Mouse (Mus musculus) hindbrain, embryonic 11.5 days (tissue): ENCODE data around the gene Trim54. TPM values are rescaled to one million over a fixed set of nuclear protein-coding genes. Genes with fewer than 3 reads are reported as not detected.
A peak's percentile ranks its signal among the peaks of the same experiment; 100 is the strongest.

ENCODE experiments used
- ATAC-seq: fragments of 200-750 bp; cut with Nextera tagmentation; 2 replicates; pipeline ENCODE4 v1.8.0; 2017; ENCODE audit warnings: mild to moderate bottlenecking, moderate TSS enrichment, moderate library complexity; ENCODE audit not compliant: low FRiP score
- DNase-seq: peaks from one replicate; pipeline ENCODE4 v3.0.0-alpha.2; 2015; ENCODE audit warnings: low spot score
- H3K27ac ChIP-seq: fragments of 300-500 bp; sonication (generic); 2 replicates; pipeline ENCODE4 v1.5.1; 2014; ENCODE audit warnings: mild to moderate bottlenecking, low read depth, low read length
- H3K27me3 ChIP-seq: fragments of 300-500 bp; sonication (generic); 2 replicates; pipeline ENCODE4 v1.6.1; 2014; ENCODE audit warnings: mild to moderate bottlenecking, low read length, moderate library complexity, mixed read lengths; ENCODE audit not compliant: control insufficient read depth, insufficient read depth
- H3K36me3 ChIP-seq: fragments of 300-500 bp; sonication (generic); 2 replicates; pipeline ENCODE4 v1.6.1; 2014; ENCODE audit warnings: mild to moderate bottlenecking, low read length, moderate library complexity, mixed read lengths; ENCODE audit not compliant: control insufficient read depth, insufficient read depth
- H3K4me1 ChIP-seq: fragments of 300-500 bp; sonication (generic); replicated peaks from 2 replicates; pipeline ENCODE4 v1.6.1; 2014; ENCODE audit warnings: low read length, mixed read lengths; ENCODE audit not compliant: control insufficient read depth, insufficient read depth
- H3K4me2 ChIP-seq: fragments of 300-500 bp; sonication (generic); replicated peaks from 2 replicates; pipeline ENCODE4 v1.6.1; 2014; ENCODE audit warnings: mild to moderate bottlenecking, low read depth, low read length
- H3K4me3 ChIP-seq: fragments of 300-500 bp; sonication (generic); 2 replicates; pipeline ENCODE4 v1.5.1; 2014; ENCODE audit warnings: low read depth, low read length
- H3K9ac ChIP-seq: fragments of 300-500 bp; sonication (generic); 2 replicates; pipeline ENCODE4 v1.6.1; 2014; ENCODE audit warnings: low read depth, low read length
- H3K9me3 ChIP-seq: fragments of 300-500 bp; sonication (generic); 2 replicates; pipeline ENCODE4 v1.6.1; 2016; ENCODE audit warnings: low read length; ENCODE audit not compliant: control insufficient read depth
- WGBS: fragments of 180-500 bp; shearing (Covaris S2); extraction: QIAGEN DNeasy Blood & Tissue Kit; methylation state at CpG from one replicate; pipeline ENCODE4 v1.1.7; 2014; 5-methylcytosine and 5-hydroxymethylcytosine counted together
- polyA plus RNA-seq: library from polyadenylated mRNA; unstranded; fragments of >200 nt; fragmentation: Nextera tagmentation; extraction: Ambion mirVana; gene quantifications from 2 replicates; pipeline ENCODE4 v1.2.1, GENCODE M21; 2014

Gene Trim54
- polyA plus RNA-seq, 1 experiment from 2014 or later, result not detected

- ATAC-seq (peak; percentile 92), DNase-seq (peak; percentile 83)
- Histone ChIP-seq H3K4me2 (peak within 1 kb of the TSS; percentile 71), H3K27me3 (no peaks in the 10 kb centered on the region), H3K9ac (peak within 1 kb of the TSS; percentile 79), H3K36me3 (peaks cover 5% of the 10 kb centered on the region; the same call in 1 of the 2 replicates), H3K9me3 (no peaks in the 10 kb centered on the region), H3K27ac (no peak within 1 kb of the TSS), H3K4me1 (peaks cover 3% of the 10 kb centered on the region; the same call in 1 of the 2 replicates), H3K4me3 (peak within 1 kb of the TSS; percentile 54)
- WGBS, result under 1% methylated on average over 19 of the region's 19 CpGs
Measured at GRCm38 (mm10) chr5:31154152-31154553, 37.6 kb downstream of the Trim54 start, which contains the start of gene Mpv17. Gene Mpv17, minus strand, starts transcription at chr5:31154251.

GRCm38 (mm10) chr5:31162462-31162861 lies 46.0 kb downstream of the Trim54 start:
- ATAC-seq (no peak), DNase-seq (no peak)
- Histone ChIP-seq H3K27me3 (no peaks in the 10 kb centered on the region), H3K9ac (no peak overlapping the region), H3K36me3 (peaks cover 19% of the 10 kb centered on the region; the same call in 1 of the 2 replicates), H3K4me3 (no peak overlapping the region), H3K27ac (no peak overlapping the region), H3K4me1 (no peaks in the 10 kb centered on the region), H3K4me2 (no peak overlapping the region), H3K9me3 (no peaks in the 10 kb centered on the region)

DNA sequence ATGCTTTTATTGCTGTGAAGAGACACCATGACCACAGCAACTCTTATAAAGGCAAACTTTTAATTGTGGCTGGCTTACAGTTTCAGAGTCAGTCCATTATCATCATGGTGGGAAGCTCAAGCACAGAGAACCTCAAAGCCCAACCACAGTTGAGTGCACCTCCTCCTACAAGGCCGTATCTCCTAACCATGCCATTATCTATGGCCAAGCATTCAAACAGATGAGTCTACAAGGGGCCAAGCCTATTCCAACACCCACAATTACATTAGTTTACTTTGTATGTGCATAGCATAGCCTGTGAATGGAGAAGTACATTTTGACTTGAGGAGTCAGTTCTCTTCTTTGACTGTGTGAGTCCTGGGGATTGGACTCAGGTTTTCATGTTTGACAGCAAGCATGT lies 48.4 kb downstream of the Trim54 start:
- Histone ChIP-seq H3K4me3 (no peak overlapping the region), H3K36me3 (peaks cover 18% of the 10 kb centered on the region), H3K9ac (no peak overlapping the region), H3K4me2 (no peak overlapping the region), H3K27me3 (no peaks in the 10 kb centered on the region), H3K9me3 (no peaks in the 10 kb centered on the region), H3K4me1 (no peaks in the 10 kb centered on the region), H3K27ac (no peak overlapping the region)
- WGBS, result 93% methylated on average over 1 of the region's 1 CpGs
- ATAC-seq (no peak), DNase-seq (no peak)

- Histone ChIP-seq H3K4me2 (no peak overlapping the region), H3K9me3 (no peaks in the 10 kb centered on the region), H3K4me1 (no peaks in the 10 kb centered on the region), H3K36me3 (peaks cover 24% of the 10 kb centered on the region), H3K27ac (no peak overlapping the region), H3K9ac (no peak overlapping the region), H3K4me3 (no peak overlapping the region), H3K27me3 (no peaks in the 10 kb centered on the region)
- no peak for ATAC-seq
- 90% methylated on average over 4 of the region's 4 CpGs for WGBS
- DNase-seq, result no peak
Measured at GRCm38 (mm10) chr5:31168630-31169029, 52.1 kb downstream of the Trim54 start.

DNA sequence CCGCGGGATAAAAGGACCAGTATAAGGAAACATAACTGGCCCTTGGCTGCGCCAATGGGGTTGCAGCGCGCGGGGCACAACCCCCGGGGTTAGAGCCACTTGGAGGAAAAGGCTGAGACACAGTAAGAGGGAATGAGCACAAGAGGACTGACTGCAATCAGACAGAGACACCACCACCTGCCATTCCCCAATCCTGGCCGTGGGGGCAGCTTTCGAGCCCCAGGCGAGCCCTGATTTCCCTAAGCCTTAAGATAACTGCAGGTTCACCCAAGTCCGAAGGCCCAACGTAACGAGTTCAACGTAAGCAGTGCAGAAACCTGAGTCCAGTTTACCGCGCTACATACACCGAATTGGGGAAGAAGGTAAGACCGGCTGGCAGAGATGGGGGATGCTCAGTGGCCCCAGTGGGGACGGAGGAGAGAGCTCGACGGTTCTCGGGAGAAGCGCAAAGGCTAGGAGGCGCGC lies 62.8 kb downstream of the Trim54 start:
- WGBS, result under 1% methylated on average over 25 of the region's 25 CpGs
- no peaks in the 10 kb centered on the region for H3K27me3 ChIP-seq
- no peaks in the 10 kb centered on the region for H3K9me3 ChIP-seq
- H3K4me1 ChIP-seq, result no peaks in the 10 kb centered on the region
- peak overlapping the region; percentile 91 for H3K4me2 ChIP-seq
- H3K36me3 ChIP-seq, result no peaks in the 10 kb centered on the region
- DNase-seq (no peak), ATAC-seq (peak; percentile 85; the same call in 1 of the 2 replicates)
- H3K9ac ChIP-seq, result peak overlapping the region; percentile 87
- H3K27ac ChIP-seq, result peak overlapping the region; percentile 96
- H3K4me3 ChIP-seq, result peak overlapping the region; percentile 74

DNA sequence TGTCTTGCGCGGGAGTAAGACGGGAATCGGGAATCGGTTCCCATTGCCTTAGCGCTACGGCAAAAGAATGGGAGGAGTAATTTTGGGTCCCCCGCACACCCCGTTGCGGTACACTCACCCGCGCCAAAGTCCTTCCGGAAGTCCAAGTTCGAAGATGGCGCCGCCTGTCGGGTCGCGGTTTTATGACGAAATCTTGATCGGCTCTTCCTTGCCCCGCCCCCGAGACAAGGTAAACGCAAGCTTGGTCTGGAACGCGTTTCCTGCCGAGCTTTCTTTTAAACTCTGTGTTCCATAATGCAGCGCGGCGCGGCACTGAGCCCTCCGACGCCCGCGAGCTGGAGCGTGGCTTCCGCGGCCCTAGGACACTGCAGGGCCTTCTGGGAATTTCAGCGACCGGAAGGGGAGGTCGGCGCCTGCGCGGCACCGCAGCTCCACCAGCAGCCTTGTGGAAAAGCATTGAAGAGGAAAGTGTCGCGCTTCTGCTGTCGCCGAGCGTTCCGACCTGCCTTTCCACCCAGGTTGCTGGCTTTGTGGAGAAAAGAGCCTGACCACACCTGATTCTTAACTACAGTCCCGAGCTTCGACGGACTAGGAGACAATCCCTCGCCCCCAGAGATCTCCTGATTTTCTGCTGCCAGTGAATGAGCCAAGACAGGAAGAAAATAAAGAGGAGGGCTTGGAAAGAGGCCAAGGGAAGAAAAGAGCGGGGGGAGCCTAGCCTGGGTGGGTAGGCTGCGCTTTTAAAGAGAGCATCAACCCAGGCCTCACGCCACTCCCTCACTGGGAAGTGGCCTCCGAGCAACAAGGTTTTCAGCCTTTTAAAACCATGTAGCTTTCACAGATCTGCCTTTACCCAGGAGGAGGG lies 63.5 kb downstream of the Trim54 start, which contains the start of the genes Gm29609 and Gtf3c2:
TSS of gene Gm29609 (minus strand) at position 146 of the 865 bp plus-strand sequence.
TSS of gene Gtf3c2 (minus strand) at position 379 of the 865 bp plus-strand sequence.
- no peaks in the 10 kb centered on the region for H3K36me3 ChIP-seq
- H3K27me3 ChIP-seq, result no peaks in the 10 kb centered on the region
- H3K27ac ChIP-seq, result peak within 1 kb of the TSS; percentile 96
- WGBS, result under 1% methylated on average over 59 of the region's 59 CpGs
- peak within 1 kb of the TSS; percentile 74 for H3K4me3 ChIP-seq
- no peaks in the 10 kb centered on the region for H3K9me3 ChIP-seq
- H3K9ac ChIP-seq, result peak within 1 kb of the TSS; percentile 87
- ATAC-seq, result peak; percentile 97
- H3K4me1 ChIP-seq, result no peaks in the 10 kb centered on the region
- peak within 1 kb of the TSS; percentile 91 for H3K4me2 ChIP-seq
- DNase-seq, result peak; percentile 95

DNA sequence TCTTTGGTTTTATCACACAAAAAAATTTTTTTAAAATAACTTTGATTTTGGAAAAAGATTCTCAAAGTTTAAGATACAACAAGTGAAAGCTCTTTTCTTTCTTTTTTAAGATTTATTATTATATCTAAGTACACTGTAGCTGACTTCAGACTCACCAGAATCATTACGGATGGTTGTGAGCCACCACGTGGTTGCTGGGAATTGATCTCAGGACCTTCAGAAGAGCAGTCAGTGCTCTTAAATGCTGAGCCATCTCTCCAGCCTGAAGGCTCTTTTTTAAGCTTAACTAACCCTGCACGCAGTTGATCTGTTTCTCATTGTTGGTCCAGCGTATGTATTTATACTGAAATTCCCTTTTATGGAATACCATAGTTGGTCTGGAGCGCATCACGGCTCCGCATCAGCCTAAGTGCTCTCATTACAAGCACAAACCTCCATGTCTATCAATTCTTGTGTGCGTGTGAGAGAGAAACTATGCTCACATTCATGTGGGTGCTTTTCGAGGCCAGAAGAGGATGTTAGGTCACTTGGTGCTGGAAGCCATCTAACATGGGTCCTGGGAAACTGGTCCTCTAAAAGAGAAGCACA lies 64.8 kb downstream of the Trim54 start:
- Histone ChIP-seq H3K27ac (no peak overlapping the region), H3K4me3 (no peak overlapping the region), H3K27me3 (no peaks in the 10 kb centered on the region), H3K9me3 (no peaks in the 10 kb centered on the region), H3K9ac (no peak overlapping the region), H3K36me3 (no peaks in the 10 kb centered on the region), H3K4me1 (no peaks in the 10 kb centered on the region), H3K4me2 (no peak overlapping the region)
- 91% methylated on average over 9 of the region's 9 CpGs for WGBS
- ATAC-seq, result no peak
- no peak for DNase-seq

DNA sequence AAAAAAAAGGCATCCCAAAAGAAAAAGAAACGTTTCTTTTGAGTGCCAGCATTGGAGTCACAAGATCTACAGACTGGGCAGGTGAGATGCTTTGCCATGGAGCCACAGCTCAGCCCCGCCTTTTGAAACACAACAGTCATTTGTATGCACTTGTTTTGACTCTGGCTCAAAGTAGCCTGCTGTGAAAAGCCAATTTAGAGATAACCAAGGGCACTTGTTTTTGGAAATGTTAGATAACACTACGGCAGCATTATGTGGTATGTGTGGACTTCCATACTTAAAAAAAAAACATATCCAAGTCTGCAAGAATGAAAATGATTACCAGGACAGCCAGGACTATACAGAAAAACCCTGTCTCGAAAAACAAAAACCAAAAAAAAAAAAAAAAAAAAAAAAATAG lies 67.2 kb downstream of the Trim54 start:
- no peaks in the 10 kb centered on the region for H3K27me3 ChIP-seq
- no peak overlapping the region for H3K9ac ChIP-seq
- no peaks in the 10 kb centered on the region for H3K9me3 ChIP-seq
- no peaks in the 10 kb centered on the region for H3K36me3 ChIP-seq
- H3K4me2 ChIP-seq, result no peak overlapping the region
- no peaks in the 10 kb centered on the region for H3K4me1 ChIP-seq
- DNase-seq, result no peak
- 68% methylated on average over 4 of the region's 4 CpGs for WGBS
- H3K27ac ChIP-seq, result no peak overlapping the region
- H3K4me3 ChIP-seq, result no peak overlapping the region
- ATAC-seq, result no peak
